Mouse (Mus musculus) adipose tissue, adult 10 weeks (tissue): ENCODE data around the gene Krt90. TPM values are rescaled to one million over a fixed set of nuclear protein-coding genes. Genes with fewer than 3 reads are reported as not detected.

Experiments
- polyA plus RNA-seq: library from polyadenylated mRNA; stranded (reverse); fragments of 350-450 nt; fragmentation: Illumina TruSeq; extraction: RNeasy Lipid Tissue Mini Kit (QIAGEN cat#74804); gene quantifications from one replicate; pipeline ENCODE4 v1.2.3, GENCODE M21; 2014; ENCODE audit warnings: low read depth, low replicate concordance

The Krt90 gene
- polyA plus RNA-seq = not detected

GRCm38 (mm10) chr15:101562850-101563249 lies at the start of gene Krt90:
Gene Krt90, minus strand, starts transcription at chr15:101562950.

DNA sequence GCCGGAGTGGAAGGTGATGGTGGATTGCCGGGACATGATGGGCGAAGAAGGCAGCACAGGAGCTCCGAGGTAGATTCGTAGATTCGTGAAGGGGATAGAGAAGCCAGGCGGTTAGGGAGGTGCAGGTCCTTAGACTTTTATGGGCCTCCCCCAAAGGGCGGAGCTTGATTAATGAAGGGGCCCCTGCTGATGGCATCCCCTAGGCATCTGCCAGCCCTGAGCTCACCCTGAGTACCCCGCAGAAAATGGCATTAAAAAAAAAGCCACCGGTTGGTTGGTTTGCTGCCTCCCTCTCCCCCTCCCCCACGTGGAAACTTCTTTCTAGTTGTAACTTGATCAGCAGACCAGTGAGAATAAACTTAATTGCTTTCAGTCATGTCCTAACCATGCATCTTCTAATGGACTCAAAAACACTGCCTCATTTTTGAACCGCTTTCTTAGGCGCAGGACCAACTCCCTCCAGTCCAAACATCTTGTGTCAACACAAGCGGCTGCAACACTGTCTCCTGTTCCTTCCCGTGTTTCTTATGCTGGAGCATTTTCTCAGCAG lies 11.1 kb upstream of the Krt90 start, which contains the start of gene Krt75:
Gene Krt75, minus strand, starts transcription at position 109 of the 550 bp plus-strand sequence.

DNA sequence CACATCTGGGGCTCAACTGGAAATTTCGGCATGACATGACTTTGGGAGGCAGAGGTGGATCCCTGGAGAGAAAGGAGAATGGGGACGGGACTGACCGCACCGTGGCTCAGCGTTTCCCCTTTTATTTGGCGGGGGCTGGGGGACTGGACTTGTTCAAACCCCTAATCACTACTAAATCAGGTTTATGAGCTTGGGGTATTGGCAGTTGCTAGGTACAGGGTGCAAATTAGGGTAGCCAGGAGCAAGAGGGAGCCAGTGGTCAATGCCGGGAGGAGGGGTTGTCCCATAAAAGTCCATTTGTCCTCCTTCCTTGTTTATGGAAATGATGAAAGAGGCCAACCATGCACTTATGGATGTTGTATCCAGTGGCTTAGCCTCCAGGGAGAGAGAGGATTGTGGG lies 12.2 kb downstream of the Krt90 start, which contains the start of gene Krt82:
Gene Krt82, minus strand, starts transcription at position 101 of the 400 bp plus-strand sequence.

GRCm38 (mm10) chr15:101532720-101533119 lies 30.0 kb downstream of the Krt90 start, which contains the start of gene Krt84:
Gene Krt84, minus strand, starts transcription at chr15:101532820.

GRCm38 (mm10) chr15:101517161-101517560 lies 45.6 kb downstream of the Krt90 start, which contains the start of gene Gm49425:
Gene Gm49425, minus strand, starts transcription at chr15:101517261.

Other genes with a start within 250 kb of the Krt90 start
- 5.3 TPM for gene Krt80, start 192.8 kb downstream of the Krt90 start, polyA plus RNA-seq
- gene Krt7, start 151.9 kb downstream of the Krt90 start, polyA plus RNA-seq = 24.7 TPM
- gene Krt87, start 124.1 kb downstream of the Krt90 start, polyA plus RNA-seq = not detected
- 3.5 TPM for gene Krt88, start 115.2 kb downstream of the Krt90 start, polyA plus RNA-seq
- gene Krt81, start 99.2 kb downstream of the Krt90 start, polyA plus RNA-seq = not detected
- not detected for gene Krt86, start 89.5 kb downstream of the Krt90 start, polyA plus RNA-seq
- gene Krt83, start 71.4 kb downstream of the Krt90 start, polyA plus RNA-seq = not detected
- not detected for gene Gm49425, start 45.7 kb downstream of the Krt90 start, polyA plus RNA-seq
- gene Krt84, start 30.1 kb downstream of the Krt90 start, polyA plus RNA-seq = not detected
- gene Krt82, start 12.3 kb downstream of the Krt90 start, polyA plus RNA-seq = not detected
- not detected for gene Krt75, start 11.0 kb upstream of the Krt90 start, polyA plus RNA-seq
- not detected for gene Gm5414, start 65.2 kb upstream of the Krt90 start, polyA plus RNA-seq
- gene Gm5478, start 84.4 kb upstream of the Krt90 start, polyA plus RNA-seq = not detected
- not detected for gene Krt6b, start 117.3 kb upstream of the Krt90 start, polyA plus RNA-seq
- not detected for gene Krt6a, start 131.4 kb upstream of the Krt90 start, polyA plus RNA-seq
- gene Krt5, start 149.9 kb upstream of the Krt90 start, polyA plus RNA-seq = 39.6 TPM
- gene Krt71, start 180.2 kb upstream of the Krt90 start, polyA plus RNA-seq = not detected
- gene Krt72, start 223.5 kb upstream of the Krt90 start, polyA plus RNA-seq = not detected
- gene Krt73, start 239.4 kb upstream of the Krt90 start, polyA plus RNA-seq = not detected